Mouse (Mus musculus): ENCODE measurements around the gene Camk1g.

Camk1g gene

DNA sequence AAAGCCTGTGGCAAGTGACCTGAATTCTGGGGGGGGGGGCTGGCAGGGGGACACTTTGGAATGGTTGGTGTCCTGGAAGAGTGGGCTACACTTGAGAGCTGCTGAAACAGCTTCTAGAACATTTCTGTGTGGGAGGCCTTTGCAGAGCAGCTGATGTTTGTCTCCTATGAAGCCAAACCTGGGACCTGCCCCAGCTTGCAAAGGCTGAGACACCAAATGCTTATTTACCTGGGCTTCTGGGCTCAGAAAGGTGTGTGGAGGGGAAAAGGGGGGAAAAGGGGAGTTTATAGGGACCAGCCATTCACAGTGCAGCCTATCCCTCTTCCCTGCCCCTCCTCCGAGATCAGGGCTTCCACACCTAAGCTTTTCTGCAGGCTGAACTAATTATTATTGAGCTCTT is 70.1 kb downstream of the Camk1g start:
- no peak for DNase-seq

DNA sequence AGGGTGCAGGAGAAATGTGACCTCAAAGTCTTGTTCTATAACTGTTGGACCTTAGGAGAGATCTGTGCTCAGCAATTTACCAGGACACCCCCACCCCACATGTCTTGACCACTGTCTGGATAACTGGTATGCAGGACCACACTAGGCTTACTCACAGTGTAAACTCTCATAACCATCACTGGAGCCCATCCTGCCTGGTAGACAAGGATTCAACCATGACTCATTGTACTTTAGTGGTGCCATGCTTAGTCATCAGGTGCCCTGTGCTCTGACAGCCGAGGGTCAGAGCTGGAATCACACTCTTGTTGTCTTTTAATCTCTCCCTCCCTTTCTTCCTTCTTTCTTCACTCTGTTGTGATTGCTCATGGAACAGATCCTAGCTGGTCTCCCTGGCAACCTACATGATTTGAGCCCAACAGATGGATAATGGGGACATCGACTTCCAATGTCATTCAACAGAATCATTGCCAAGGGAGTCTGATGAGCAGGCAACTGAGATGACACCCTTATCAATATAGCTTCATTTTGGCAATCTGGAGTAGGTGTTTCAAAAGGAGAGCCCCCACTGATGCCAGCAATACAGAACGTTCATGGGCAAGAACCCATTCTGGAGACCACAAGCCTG is 71.8 kb downstream of the Camk1g start:
- DNase-seq, result no peak
